Mouse (Mus musculus): ENCODE measurements at regions not wholly inside any gene's neighbourhood (a gene's known extent, or its start where the extent isn't known, plus 50 kb on each side); places are given as distances from the start of the nearest gene placed in this dataset.

- WGBS, result 80% methylated on average over 8 of the region's 8 CpGs
- H3K27me3 ChIP-seq, result peaks cover 8% of the 10 kb centered on the region; the same call in 1 of the 2 replicates
- peaks cover 8% of the 10 kb centered on the region for H3K4me1 ChIP-seq
- H3K27ac ChIP-seq, result no peak overlapping the region
- no peak overlapping the region for H3K4me2 ChIP-seq
- ATAC-seq, result no peak
- H3K36me3 ChIP-seq (ENCODE audit: poor library complexity, severe bottlenecking), result no peaks in the 10 kb centered on the region
- H3K9ac ChIP-seq, result no peak overlapping the region
- H3K9me3 ChIP-seq (replicated peaks), result 0 out of 2 replicates have a peak, but pooled peaks cover 4% of the 10 kb centered on the region
- no peak overlapping the region for H3K4me3 ChIP-seq
These were observed 133.4 kb upstream of the Pkdcc start for GRCm38 (mm10) chr17:83081729-83082128.

- 0 out of 2 replicates have a peak, but pooled peaks cover 4% of the 10 kb centered on the region for H3K9me3 ChIP-seq (replicated peaks)
- H3K9ac ChIP-seq, result no peak overlapping the region
- H3K27me3 ChIP-seq, result 0 out of 2 replicates have a peak, but pooled peaks cover 3% of the 10 kb centered on the region
- H3K4me3 ChIP-seq, result no peak overlapping the region
- no peak overlapping the region for H3K27ac ChIP-seq
- no peaks in the 10 kb centered on the region for H3K36me3 ChIP-seq (ENCODE audit: poor library complexity, severe bottlenecking)
- ATAC-seq, result no peak
- 80% methylated on average over 3 of the region's 3 CpGs for WGBS
- peaks cover 5% of the 10 kb centered on the region for H3K4me1 ChIP-seq
- no peak overlapping the region for H3K4me2 ChIP-seq
These were observed 131.6 kb upstream of the Pkdcc start for GRCm38 (mm10) chr17:83083521-83083920.

- ATAC-seq, result peak; percentile 30; the same call in 1 of the 2 replicates
- 0 out of 2 replicates have a peak, but pooled peaks cover 4% of the 10 kb centered on the region for H3K9me3 ChIP-seq (replicated peaks)
- WGBS, result 74% methylated on average over 10 of the region's 10 CpGs
- no peaks in the 10 kb centered on the region for H3K36me3 ChIP-seq (ENCODE audit: poor library complexity, severe bottlenecking)
- no peak overlapping the region for H3K4me2 ChIP-seq
- no peak overlapping the region for H3K4me3 ChIP-seq
- H3K9ac ChIP-seq, result no peak overlapping the region
- no peak overlapping the region for H3K27ac ChIP-seq
- no peaks in the 10 kb centered on the region for H3K27me3 ChIP-seq
- H3K4me1 ChIP-seq, result 0 out of 2 replicates have a peak, but pooled peaks cover 5% of the 10 kb centered on the region
These were observed 129.2 kb upstream of the Pkdcc start for GRCm38 (mm10) chr17:83085792-83086475.

- H3K4me1 ChIP-seq, result 0 out of 2 replicates have a peak, but pooled peaks cover 5% of the 10 kb centered on the region
- no peak for ATAC-seq
- no peaks in the 10 kb centered on the region for H3K36me3 ChIP-seq (ENCODE audit: poor library complexity, severe bottlenecking)
- no peaks in the 10 kb centered on the region for H3K27me3 ChIP-seq
- no peak overlapping the region for H3K4me3 ChIP-seq
- no peak overlapping the region for H3K4me2 ChIP-seq
- H3K9me3 ChIP-seq (replicated peaks), result 0 out of 2 replicates have a peak, but pooled peaks cover 4% of the 10 kb centered on the region
- WGBS, result 85% methylated on average over 2 of the region's 2 CpGs
- H3K27ac ChIP-seq, result no peak overlapping the region
- H3K9ac ChIP-seq, result no peak overlapping the region
These were observed 128.4 kb upstream of the Pkdcc start for GRCm38 (mm10) chr17:83086703-83087102.

- Histone ChIP-seq H3K9me3 (replicated peaks) (0 out of 2 replicates have a peak, but pooled peaks cover 4% of the 10 kb centered on the region), H3K27me3 (no peaks in the 10 kb centered on the region), H3K36me3 (ENCODE audit: poor library complexity, severe bottlenecking) (no peaks in the 10 kb centered on the region), H3K4me3 (no peak overlapping the region), H3K4me2 (no peak overlapping the region), H3K27ac (no peak overlapping the region), H3K4me1 (0 out of 2 replicates have a peak, but pooled peaks cover 5% of the 10 kb centered on the region), H3K9ac (no peak overlapping the region)
- WGBS, result 88% methylated on average over 2 of the region's 2 CpGs
- no peak for ATAC-seq
These were observed 126.6 kb upstream of the Pkdcc start for GRCm38 (mm10) chr17:83088471-83088870.

- Histone ChIP-seq H3K9ac (no peak overlapping the region), H3K4me3 (no peak overlapping the region), H3K27ac (no peak overlapping the region), H3K4me2 (no peak overlapping the region), H3K9me3 (replicated peaks) (0 out of 2 replicates have a peak, but pooled peaks cover 4% of the 10 kb centered on the region), H3K36me3 (ENCODE audit: poor library complexity, severe bottlenecking) (no peaks in the 10 kb centered on the region), H3K4me1 (0 out of 2 replicates have a peak, but pooled peaks cover 5% of the 10 kb centered on the region), H3K27me3 (no peaks in the 10 kb centered on the region)
- no peak for ATAC-seq
- WGBS, result 80% methylated on average over 10 of the region's 10 CpGs
These were observed 125.0 kb upstream of the Pkdcc start for GRCm38 (mm10) chr17:83089856-83090692.

GRCm38 (mm10) chr17:83093862-83094261 lies 121.2 kb upstream of the Pkdcc start:
- H3K27ac ChIP-seq, result no peak overlapping the region
- WGBS, result 84% methylated on average over 5 of the region's 5 CpGs
- no peaks in the 10 kb centered on the region for H3K27me3 ChIP-seq
- 0 out of 2 replicates have a peak, but pooled peaks cover 5% of the 10 kb centered on the region for H3K4me1 ChIP-seq
- no peak overlapping the region for H3K9ac ChIP-seq
- no peak overlapping the region for H3K4me2 ChIP-seq
- no peaks in the 10 kb centered on the region for H3K36me3 ChIP-seq (ENCODE audit: poor library complexity, severe bottlenecking)
- no peak overlapping the region for H3K4me3 ChIP-seq
- no peaks in the 10 kb centered on the region for H3K9me3 ChIP-seq (replicated peaks)
- no peak for ATAC-seq

GRCm38 (mm10) chr17:83096451-83096850 lies 118.6 kb upstream of the Pkdcc start:
- H3K9me3 ChIP-seq (replicated peaks), result no peaks in the 10 kb centered on the region
- no peaks in the 10 kb centered on the region for H3K36me3 ChIP-seq (ENCODE audit: poor library complexity, severe bottlenecking)
- H3K4me1 ChIP-seq, result 0 out of 2 replicates have a peak, but pooled peaks cover 3% of the 10 kb centered on the region
- no peak overlapping the region for H3K4me2 ChIP-seq
- H3K27ac ChIP-seq, result no peak overlapping the region
- no peaks in the 10 kb centered on the region for H3K27me3 ChIP-seq
- H3K9ac ChIP-seq, result no peak overlapping the region
- no peak overlapping the region for H3K4me3 ChIP-seq
- WGBS, result 66% methylated on average over 8 of the region's 8 CpGs
- ATAC-seq, result no peak

GRCm38 (mm10) chr17:83097998-83098397 lies 117.1 kb upstream of the Pkdcc start:
- Histone ChIP-seq H3K4me3 (no peak overlapping the region), H3K9ac (no peak overlapping the region), H3K27ac (no peak overlapping the region), H3K9me3 (replicated peaks) (no peaks in the 10 kb centered on the region), H3K36me3 (ENCODE audit: poor library complexity, severe bottlenecking) (no peaks in the 10 kb centered on the region), H3K4me1 (0 out of 2 replicates have a peak, but pooled peaks cover 3% of the 10 kb centered on the region), H3K4me2 (no peak overlapping the region), H3K27me3 (no peaks in the 10 kb centered on the region)
- 90% methylated on average over 16 of the region's 16 CpGs for WGBS
- peak; percentile 55; the same call in 1 of the 2 replicates for ATAC-seq

- ATAC-seq, result peak; percentile 65; the same call in 1 of the 2 replicates
- Histone ChIP-seq H3K9ac (no peak overlapping the region), H3K4me2 (no peak overlapping the region), H3K9me3 (replicated peaks) (no peaks in the 10 kb centered on the region), H3K4me3 (no peak overlapping the region), H3K4me1 (0 out of 2 replicates have a peak, but pooled peaks cover 3% of the 10 kb centered on the region), H3K36me3 (ENCODE audit: poor library complexity, severe bottlenecking) (no peaks in the 10 kb centered on the region), H3K27ac (no peak overlapping the region; the same call in 1 of the 2 replicates), H3K27me3 (no peaks in the 10 kb centered on the region)
- 70% methylated on average over 12 of the region's 12 CpGs for WGBS
These were observed 116.2 kb upstream of the Pkdcc start for GRCm38 (mm10) chr17:83098679-83099413.

- no peak for ATAC-seq
- no peaks in the 10 kb centered on the region for H3K36me3 ChIP-seq (ENCODE audit: poor library complexity, severe bottlenecking)
- 67% methylated on average over 7 of the region's 7 CpGs for WGBS
- H3K4me1 ChIP-seq, result 0 out of 2 replicates have a peak, but pooled peaks cover 3% of the 10 kb centered on the region
- no peaks in the 10 kb centered on the region for H3K9me3 ChIP-seq (replicated peaks)
- no peak overlapping the region for H3K4me3 ChIP-seq
- no peaks in the 10 kb centered on the region for H3K27me3 ChIP-seq
- no peak overlapping the region for H3K27ac ChIP-seq
- no peak overlapping the region for H3K4me2 ChIP-seq
- H3K9ac ChIP-seq, result no peak overlapping the region
These were observed 114.1 kb upstream of the Pkdcc start for GRCm38 (mm10) chr17:83101035-83101434.
